Mouse (Mus musculus): ENCODE measurements at regions not wholly inside any gene's neighbourhood (a gene's known extent, or its start where the extent isn't known, plus 50 kb on each side); places are given as distances from the start of the nearest gene placed in this dataset.
A peak's percentile ranks its signal among the peaks of the same experiment; 100 is the strongest.

- no peak for DNase-seq (ENCODE audit: low spot score in 2 of 2)
These were observed 64.4 kb downstream of the Gm43517 start for GRCm38 (mm10) chr12:49449396-49449795.

- no peak for DNase-seq (ENCODE audit: low spot score in 2 of 2)
These were observed 83.1 kb downstream of the Gm43517 start for GRCm38 (mm10) chr12:49468059-49468458.

GRCm38 (mm10) chr12:49473371-49473770, 88.4 kb downstream of the Gm43517 start:
- peak; percentile 45 to 80 for DNase-seq (ENCODE audit: low spot score in 2 of 2)

- DNase-seq (ENCODE audit: low spot score in 2 of 2) = peak; percentile 42 to 52
These were observed 95.7 kb downstream of the Gm43517 start for GRCm38 (mm10) chr12:49480656-49481055.

- peak in 1 of 2 experiments; percentile 45 for DNase-seq (ENCODE audit: low spot score in 2 of 2)
These were observed 96.2 kb downstream of the Gm43517 start for GRCm38 (mm10) chr12:49481151-49481550.

- DNase-seq (ENCODE audit: low spot score in 2 of 2) = no peak
These were observed 97.4 kb downstream of the Gm43517 start for GRCm38 (mm10) chr12:49482367-49482766.

- DNase-seq (ENCODE audit: low spot score in 2 of 2) = peak in 1 of 2 experiments; percentile 81
These were observed 99.2 kb downstream of the Gm43517 start for GRCm38 (mm10) chr12:49484070-49484770.

GRCm38 (mm10) chr12:49513131-49513530, 128.2 kb downstream of the Gm43517 start:
- DNase-seq (ENCODE audit: low spot score in 2 of 2) = no peak

GRCm38 (mm10) chr12:49514616-49515015, 129.6 kb downstream of the Gm43517 start:
- DNase-seq (ENCODE audit: low spot score in 2 of 2) = no peak
